Mouse (Mus musculus): ENCODE measurements around the gene Meis1. TPM values are rescaled to one million over a fixed set of nuclear protein-coding genes. Genes with fewer than 3 reads are reported as not detected.

Meis1 gene
- total RNA-seq, 4 experiments from 2014 or later: 3.3 to 4.6 (median 3.7) TPM

GRCm38 (mm10) chr11:18990244-18990677 lies 28.5 kb downstream of the Meis1 start:
- no peak for DNase-seq (ENCODE audit: low spot score in 2 of 2)

DNA sequence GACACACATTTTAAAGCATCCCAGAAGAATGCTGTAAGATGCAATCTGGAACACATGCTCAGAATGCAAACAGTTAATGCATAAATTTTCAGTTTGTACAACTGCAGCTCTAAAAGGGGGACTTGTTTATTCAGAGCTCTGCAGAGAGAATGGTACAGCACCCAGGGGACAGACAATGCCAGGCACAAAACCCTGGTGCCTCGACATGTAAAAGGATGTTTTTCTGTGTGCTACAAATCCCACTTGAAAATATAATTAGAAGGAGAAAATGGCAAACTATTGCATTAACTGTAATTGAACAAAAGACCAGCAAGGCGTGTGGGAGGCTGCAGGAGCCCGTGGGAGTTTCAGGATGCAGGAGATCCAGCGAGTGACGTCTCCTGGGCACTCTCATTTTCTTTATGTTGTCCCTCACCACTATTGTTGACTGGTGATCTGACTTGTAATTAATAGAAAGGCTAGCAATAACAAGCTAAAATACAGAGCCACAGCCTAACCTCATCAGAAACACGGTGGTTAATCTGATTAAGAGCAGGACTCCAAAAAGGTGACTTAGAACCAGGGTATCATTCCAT lies 29.0 kb downstream of the Meis1 start:
- no peak for DNase-seq (ENCODE audit: low spot score in 2 of 2)

DNA sequence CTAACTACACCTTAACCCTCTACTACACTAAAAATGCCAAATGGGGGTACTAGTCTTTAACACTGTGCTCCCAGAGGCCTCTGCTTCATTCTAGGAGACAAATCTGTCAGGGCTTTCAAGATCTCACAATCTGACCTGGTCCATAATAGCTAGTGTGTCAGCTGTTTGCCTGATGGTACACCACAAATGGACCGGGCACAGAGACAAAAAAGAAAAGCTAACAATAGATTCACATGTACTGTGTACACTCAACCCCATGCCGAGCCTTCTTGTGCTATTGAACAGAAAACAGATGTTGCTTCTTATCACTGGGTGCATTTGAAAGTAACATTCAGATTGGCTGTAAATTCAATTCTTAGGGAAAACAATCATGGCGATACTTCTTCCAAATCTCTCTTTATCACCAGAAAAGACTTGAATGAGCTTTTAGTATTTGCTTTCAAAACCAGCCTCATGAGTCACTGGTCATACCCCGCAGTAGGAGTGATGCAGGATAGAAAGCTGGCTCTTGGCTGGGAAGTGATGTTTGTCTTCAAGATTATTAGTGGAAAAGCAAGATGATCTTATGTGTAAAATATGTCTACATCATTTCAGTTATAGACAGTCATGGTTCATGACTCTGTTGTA lies 30.0 kb downstream of the Meis1 start:
- no peak for DNase-seq (ENCODE audit: low spot score in 2 of 2)

- DNase-seq (ENCODE audit: low spot score in 2 of 2): no peak
Observed at GRCm38 (mm10) chr11:18983813-18984212, 35.0 kb downstream of the Meis1 start.

GRCm38 (mm10) chr11:18983294-18983693 lies 35.5 kb downstream of the Meis1 start:
- DNase-seq (ENCODE audit: low spot score in 2 of 2): no peak

GRCm38 (mm10) chr11:18982331-18982730 lies 36.5 kb downstream of the Meis1 start:
- DNase-seq (ENCODE audit: low spot score in 2 of 2): no peak

DNA sequence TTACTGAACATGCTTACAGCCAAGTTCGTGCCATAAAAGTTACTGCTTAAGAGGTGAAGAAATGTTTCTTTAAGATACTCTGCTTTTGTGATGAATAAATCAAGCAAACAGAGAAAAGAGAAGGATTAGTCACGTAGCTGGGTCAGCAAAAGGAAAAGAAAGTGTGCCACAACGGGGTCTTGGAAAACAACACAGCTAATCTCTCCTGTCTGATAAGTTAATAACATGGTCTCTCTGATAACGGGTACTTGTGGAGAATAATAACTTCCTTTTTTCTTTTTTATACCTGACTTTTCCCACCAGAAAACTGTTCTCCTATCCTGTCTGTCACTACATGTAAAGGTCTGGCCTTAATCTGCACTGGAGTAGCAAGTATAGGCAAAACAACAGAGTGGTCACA lies 37.4 kb downstream of the Meis1 start:
- no peak for DNase-seq (ENCODE audit: low spot score in 2 of 2)

GRCm38 (mm10) chr11:18980615-18981014 lies 38.2 kb downstream of the Meis1 start:
- DNase-seq (ENCODE audit: low spot score in 2 of 2): no peak

GRCm38 (mm10) chr11:18975087-18975486 lies 43.7 kb downstream of the Meis1 start:
- no peak for DNase-seq (ENCODE audit: low spot score in 2 of 2)

- DNase-seq (ENCODE audit: low spot score in 2 of 2): no peak
Observed at GRCm38 (mm10) chr11:18973808-18974207, 45.0 kb downstream of the Meis1 start.

- DNase-seq (ENCODE audit: low spot score in 2 of 2): no peak
Observed at GRCm38 (mm10) chr11:18972968-18973367, 45.8 kb downstream of the Meis1 start.

DNA sequence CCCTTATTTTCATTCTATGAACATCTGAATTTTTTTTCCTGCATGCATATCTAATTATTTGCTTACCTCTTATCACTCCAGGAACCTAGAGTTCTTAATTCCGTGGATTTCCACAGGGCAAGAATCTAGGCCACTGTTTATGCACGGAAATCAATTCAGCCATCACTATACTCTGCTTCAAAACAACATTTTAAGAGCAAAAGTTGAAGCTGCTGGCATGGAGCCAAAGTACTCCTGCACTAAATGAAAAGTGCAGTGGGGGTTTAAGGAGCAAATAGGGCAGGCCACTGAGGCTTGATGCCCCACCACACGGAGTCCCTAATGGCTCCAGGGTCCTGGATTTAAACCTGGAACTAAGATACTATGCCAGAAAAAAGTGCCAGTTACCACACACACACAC lies 47.2 kb downstream of the Meis1 start:
- DNase-seq (ENCODE audit: low spot score in 2 of 2): no peak

GRCm38 (mm10) chr11:18969920-18970336 lies 48.9 kb downstream of the Meis1 start:
- no peak for DNase-seq (ENCODE audit: low spot score in 2 of 2)

DNA sequence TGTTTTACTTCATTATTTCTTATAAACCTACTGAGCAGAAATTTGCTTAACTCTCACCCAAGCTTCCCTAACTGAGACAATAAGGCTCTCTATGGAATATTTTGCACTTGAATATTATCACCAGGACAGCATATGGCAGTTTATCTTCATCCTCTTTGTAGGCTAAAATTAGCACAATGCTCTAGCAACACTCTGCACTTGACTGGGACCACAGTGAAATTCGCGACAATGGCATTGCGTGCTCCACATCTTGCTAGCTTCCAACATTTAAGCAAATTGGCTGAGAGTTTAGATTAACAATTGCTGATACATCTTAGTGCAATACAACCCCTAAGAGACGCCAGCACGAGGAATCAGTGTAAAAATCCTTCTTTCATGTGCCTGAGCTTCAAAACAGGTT lies 54.4 kb downstream of the Meis1 start:
- no peak for DNase-seq (ENCODE audit: low spot score in 2 of 2)

- DNase-seq (ENCODE audit: low spot score in 2 of 2): no peak
Observed at GRCm38 (mm10) chr11:18963202-18964136, 55.3 kb downstream of the Meis1 start.

DNA sequence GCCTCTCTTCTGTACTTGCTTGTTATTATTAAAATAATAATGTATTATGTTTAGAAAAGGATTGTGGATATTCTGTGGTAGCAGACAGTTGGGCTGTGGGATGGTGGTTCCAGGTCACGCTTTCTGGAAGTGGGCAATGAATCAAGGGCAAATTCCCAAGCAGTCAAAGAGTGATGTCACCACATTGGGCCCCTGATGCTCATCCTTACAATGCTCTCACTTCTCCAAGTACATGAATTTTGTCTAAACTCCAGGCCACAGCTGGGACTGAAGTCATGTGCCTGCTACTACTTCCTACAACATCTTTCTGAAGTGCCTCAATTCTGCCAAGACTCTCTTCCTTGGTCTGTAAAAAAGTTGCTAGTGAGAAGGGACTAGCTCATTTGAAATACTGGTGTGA lies 59.3 kb downstream of the Meis1 start:
- no peak for DNase-seq (ENCODE audit: low spot score in 2 of 2)

GRCm38 (mm10) chr11:18957805-18958770 lies 60.7 kb downstream of the Meis1 start:
- no peak for DNase-seq (ENCODE audit: low spot score in 2 of 2)

DNA sequence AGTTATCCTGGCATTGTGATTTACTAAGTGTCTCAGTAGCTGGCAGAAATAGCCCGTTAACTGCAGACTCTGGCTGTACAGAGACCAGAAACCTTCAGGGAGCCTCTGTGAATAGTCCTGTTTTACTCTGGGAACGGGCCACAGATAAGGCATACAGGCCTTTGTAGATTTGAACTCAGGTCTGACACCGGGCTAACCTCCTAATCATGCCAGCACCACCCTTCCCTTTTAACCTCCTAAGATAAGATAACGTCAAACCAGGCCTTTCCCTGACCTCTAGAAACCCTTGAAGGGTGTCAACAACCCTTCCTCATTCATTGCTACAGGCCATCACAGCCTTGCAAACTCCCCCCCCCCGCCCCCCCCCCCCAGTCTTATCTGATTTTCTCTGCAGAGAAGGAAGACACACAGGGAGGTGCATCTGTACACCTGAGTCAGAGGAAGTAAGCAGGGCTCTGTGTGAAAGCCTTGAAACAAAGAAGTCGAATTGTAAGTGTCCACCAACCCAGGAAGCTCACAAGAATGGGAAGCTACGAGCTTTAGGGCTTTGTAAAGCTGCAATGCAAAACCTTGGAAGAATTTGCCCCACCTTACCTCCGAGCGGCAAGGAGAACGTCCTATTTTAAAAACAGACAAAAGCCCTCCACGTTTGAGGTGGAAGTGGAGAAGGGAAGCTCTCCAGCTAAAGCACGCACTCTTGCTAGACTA lies 61.5 kb downstream of the Meis1 start:
- no peak for DNase-seq (ENCODE audit: low spot score in 2 of 2)

DNA sequence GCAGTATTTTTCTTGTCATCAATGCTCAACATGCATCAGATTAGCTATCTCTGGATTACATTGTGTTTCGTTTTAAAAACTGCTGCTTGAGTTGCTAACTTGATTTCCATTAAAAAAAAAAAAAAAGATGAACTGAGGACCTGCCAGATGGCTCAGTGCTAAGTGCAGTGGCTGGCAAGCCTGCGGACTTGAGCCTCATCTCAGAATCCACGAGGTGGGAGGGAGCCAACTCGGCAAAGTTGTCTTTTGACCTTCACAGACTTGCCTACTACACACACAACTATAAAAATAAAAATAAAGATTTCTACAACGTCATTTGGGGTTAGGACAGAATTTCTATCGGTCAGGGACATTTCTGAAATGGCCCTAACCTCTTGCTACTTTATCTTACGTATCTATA lies 62.8 kb downstream of the Meis1 start:
- peak in 1 of 2 experiments; percentile 41 for DNase-seq (ENCODE audit: low spot score in 2 of 2)

DNA sequence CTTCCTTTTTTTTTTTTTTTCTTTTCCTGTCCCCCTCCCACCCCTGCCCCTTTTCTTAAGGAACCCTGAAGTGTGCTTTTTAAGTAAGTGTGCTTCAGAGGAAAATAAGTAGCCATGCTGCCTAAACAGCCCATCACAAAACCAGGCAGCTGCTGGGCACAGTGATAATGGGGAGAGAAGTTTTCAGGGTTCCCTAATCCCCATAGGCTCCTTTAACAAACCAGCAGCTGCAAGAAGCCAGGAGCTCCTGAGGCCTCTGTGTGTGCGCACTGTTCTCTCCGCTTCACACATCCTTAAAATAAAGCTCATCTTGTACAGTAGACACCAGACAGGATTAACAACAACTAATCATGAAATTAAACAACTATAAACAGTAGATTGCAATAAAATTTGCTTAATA lies 63.9 kb downstream of the Meis1 start:
- no peak for DNase-seq (ENCODE audit: low spot score in 2 of 2)

All from gastrocnemius, adult 8-10 months (tissue).